Mouse (Mus musculus): Measurements from ENCODE around the gene Actrt3. TPM values are rescaled to one million over a fixed set of nuclear protein-coding genes. Genes with fewer than 3 reads are reported as not detected.

Gene Actrt3
- polyA plus RNA-seq, 1 experiment from 2014 or later, result not detected

DNA sequence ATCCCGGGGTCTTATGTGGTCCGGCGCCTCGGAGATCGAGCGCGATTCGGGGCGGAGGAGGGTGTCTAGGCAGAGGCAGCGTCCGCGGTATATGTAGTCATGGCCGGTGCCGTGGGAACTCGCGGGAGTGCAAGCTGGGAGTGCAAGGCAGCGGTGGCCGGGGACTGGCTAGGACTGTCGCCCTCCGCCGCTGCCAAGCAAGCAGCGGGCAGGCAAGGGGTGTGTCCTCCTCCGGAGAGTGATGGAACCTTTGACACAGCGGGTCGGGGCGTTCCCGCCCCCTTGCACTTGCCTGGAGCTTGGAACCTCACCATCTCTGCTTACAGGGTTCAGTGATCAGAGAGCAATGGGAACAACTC lies 3.0 kb upstream of the Actrt3 start:
- WGBS, result under 1% methylated on average over 27 of the region's 27 CpGs
- Histone ChIP-seq H3K27ac (peak overlapping the region; percentile 98), H3K4me2 (peak overlapping the region; percentile 92), H3K4me1 (replicated peaks) (peaks cover 13% of the 10 kb centered on the region), H3K27me3 (0 out of 2 replicates have a peak, but pooled peaks cover 9% of the 10 kb centered on the region), H3K36me3 (peaks cover 22% of the 10 kb centered on the region), H3K9me3 (replicated peaks) (no peaks in the 10 kb centered on the region), H3K9ac (peak overlapping the region; percentile 87), H3K4me3 (peak overlapping the region; percentile 76)
- peak; percentile 45 for ATAC-seq (replicated peaks; ENCODE audit: insufficient number of reproducible peaks, insufficient read depth, low FRiP score, low read depth)

DNA sequence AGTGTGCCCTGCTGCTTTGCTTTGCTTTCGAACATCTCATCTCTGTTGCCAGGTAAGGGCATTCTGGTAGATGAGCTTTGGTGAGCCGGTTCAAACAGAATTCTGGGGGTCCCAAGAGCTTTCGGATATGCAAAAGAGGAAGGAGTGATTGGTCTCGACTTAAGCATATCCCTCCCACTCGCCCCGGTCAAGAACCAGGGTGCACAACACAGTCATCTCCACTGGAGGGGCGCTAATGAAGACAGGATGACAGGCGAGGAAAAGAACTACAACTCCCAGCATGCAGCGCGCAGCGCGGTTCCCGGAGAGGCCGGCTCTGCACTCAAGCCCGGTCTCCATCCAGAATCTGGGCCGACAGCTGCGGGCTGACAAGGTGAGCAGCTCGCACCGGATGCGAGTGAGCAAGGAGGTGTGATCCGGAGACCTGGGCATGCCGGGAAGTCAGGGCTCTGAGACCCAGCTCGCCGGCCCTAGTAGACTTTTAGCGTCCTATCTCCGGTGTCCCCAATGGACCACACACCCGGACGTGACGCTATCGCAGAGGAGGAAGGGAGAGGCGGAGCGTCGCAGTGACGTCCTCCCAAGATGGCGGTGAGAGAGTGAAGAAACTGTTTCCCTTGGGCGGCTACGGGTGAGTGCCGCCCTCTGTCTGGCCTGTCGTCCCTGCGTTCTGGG lies 2.5 kb upstream of the Actrt3 start, which contains the start of gene Mynn:
Gene Mynn, plus strand, starts transcription at position 1 of the 675 bp plus-strand sequence.
- Histone ChIP-seq H3K9me3 (replicated peaks) (no peaks in the 10 kb centered on the region), H3K4me3 (peak within 1 kb of the TSS; percentile 76), H3K4me1 (replicated peaks) (peaks cover 13% of the 10 kb centered on the region), H3K27me3 (0 out of 2 replicates have a peak, but pooled peaks cover 9% of the 10 kb centered on the region), H3K36me3 (peaks cover 17% of the 10 kb centered on the region), H3K9ac (peak within 1 kb of the TSS; percentile 87), H3K27ac (peak within 1 kb of the TSS; percentile 98), H3K4me2 (peak within 1 kb of the TSS; percentile 92)
- under 1% methylated on average over 40 of the region's 40 CpGs for WGBS
- ATAC-seq (replicated peaks; ENCODE audit: insufficient number of reproducible peaks, insufficient read depth, low FRiP score, low read depth), result peak; percentile 92

DNA sequence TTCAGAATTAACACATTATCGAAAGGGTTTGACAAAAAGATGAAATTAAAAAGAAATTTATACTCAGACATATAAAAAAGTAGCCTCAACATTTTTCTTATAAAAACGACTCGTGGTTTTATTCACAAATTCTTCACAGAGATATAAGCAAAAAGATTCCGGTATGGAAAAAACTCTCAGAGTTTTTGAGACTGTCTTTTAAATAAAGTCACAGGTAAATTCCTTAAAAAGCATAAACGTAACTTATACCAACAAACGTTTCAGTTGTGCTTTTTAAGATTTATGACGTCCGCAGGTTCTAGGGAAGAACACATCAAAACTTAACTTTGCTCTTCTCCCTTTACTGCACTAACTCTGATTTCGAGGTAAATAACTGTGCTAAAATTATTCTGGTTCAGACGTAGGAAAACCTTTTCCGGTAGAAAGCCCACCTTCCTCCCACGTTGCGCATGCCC lies 1.9 kb upstream of the Actrt3 start:
- ATAC-seq (replicated peaks; ENCODE audit: insufficient number of reproducible peaks, insufficient read depth, low FRiP score, low read depth), result no peak
- H3K27me3 ChIP-seq, result 0 out of 2 replicates have a peak, but pooled peaks cover 12% of the 10 kb centered on the region
- no peaks in the 10 kb centered on the region for H3K9me3 ChIP-seq (replicated peaks)
- peak overlapping the region; percentile 76 for H3K4me3 ChIP-seq
- peak overlapping the region; percentile 92 for H3K4me2 ChIP-seq
- H3K36me3 ChIP-seq, result peaks cover 15% of the 10 kb centered on the region
- H3K9ac ChIP-seq, result peak overlapping the region; percentile 87
- H3K27ac ChIP-seq, result peak overlapping the region; percentile 98
- peaks cover 13% of the 10 kb centered on the region for H3K4me1 ChIP-seq (replicated peaks)
- under 1% methylated on average over 13 of the region's 13 CpGs for WGBS

DNA sequence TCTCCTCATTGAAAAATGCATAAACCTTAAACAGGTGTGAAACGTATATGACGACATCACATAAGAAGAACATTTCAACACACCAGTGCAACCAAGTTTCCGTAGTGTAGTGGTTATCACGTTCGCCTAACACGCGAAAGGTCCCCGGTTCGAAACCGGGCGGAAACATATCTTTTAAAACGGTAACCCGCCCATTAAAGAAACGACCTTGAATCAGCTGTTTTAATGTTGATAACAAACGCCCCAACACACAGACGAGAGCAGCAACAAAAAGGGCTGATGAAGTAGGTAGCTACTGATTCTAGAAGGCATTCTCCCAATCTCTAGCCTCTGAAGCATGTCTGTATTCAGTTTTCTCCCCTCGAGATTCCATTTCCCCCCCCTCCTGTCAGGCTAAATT lies 1.4 kb upstream of the Actrt3 start:
- Histone ChIP-seq H3K9me3 (replicated peaks) (no peaks in the 10 kb centered on the region), H3K27me3 (0 out of 2 replicates have a peak, but pooled peaks cover 13% of the 10 kb centered on the region), H3K36me3 (peaks cover 12% of the 10 kb centered on the region), H3K4me2 (peak overlapping the region; percentile 92), H3K4me3 (peak overlapping the region; percentile 76), H3K27ac (peak overlapping the region; percentile 98), H3K4me1 (replicated peaks) (peaks cover 13% of the 10 kb centered on the region), H3K9ac (no peak overlapping the region)
- ATAC-seq (replicated peaks; ENCODE audit: insufficient number of reproducible peaks, insufficient read depth, low FRiP score, low read depth), result no peak
- under 1% methylated on average over 17 of the region's 17 CpGs for WGBS

DNA sequence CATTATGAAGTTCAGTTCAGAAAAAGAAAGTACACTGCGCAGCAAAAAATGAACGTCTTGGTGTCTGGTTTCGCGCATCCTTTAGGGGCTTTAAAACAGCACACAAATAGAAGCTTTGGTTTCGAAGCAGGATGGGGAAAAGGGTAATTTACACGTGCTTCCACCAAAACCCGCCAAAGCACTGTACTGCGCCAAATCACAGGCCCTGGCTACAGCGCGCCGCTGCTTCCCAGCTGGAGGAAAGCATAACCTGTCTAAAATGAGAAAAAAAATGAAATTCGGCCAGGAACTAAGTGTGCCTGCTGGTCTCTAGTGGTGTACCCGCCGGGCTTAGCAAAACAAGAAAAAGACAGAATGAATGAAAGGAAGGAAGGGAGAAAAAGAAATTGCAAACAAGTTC lies 978 bp upstream of the Actrt3 start:
- no peak for ATAC-seq (replicated peaks; ENCODE audit: insufficient number of reproducible peaks, insufficient read depth, low FRiP score, low read depth)
- Histone ChIP-seq H3K4me2 (peak overlapping the region; percentile 92), H3K9me3 (replicated peaks) (no peaks in the 10 kb centered on the region), H3K9ac (peak overlapping the region; percentile 10; the same call in 1 of the 2 replicates), H3K27ac (peak overlapping the region; percentile 44), H3K4me1 (replicated peaks) (peaks cover 17% of the 10 kb centered on the region), H3K4me3 (peak overlapping the region; percentile 76), H3K36me3 (peaks cover 8% of the 10 kb centered on the region; the same call in 1 of the 2 replicates), H3K27me3 (0 out of 2 replicates have a peak, but pooled peaks cover 13% of the 10 kb centered on the region)
- 2% methylated on average over 14 of the region's 14 CpGs for WGBS

DNA sequence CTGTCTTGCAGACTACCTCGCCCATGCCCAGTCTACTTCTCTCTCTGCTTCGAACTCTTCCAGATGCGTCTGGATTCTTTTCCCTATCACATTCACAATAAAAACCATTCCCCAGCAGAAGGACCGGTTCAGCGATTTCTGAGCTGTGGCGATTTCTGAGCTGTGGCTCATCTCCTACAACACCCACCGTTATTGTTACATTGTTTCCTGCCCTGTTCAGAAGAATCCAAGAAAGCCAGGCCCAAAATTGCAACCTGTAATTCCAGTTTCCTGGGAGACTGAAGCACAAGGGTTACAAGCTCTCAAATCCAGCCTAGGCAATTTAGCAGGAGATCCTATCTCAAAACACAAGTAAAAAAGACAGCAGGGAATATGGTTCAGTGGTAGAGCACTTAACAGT lies 2.5 kb downstream of the Actrt3 start:
- Histone ChIP-seq H3K4me1 (replicated peaks) (peaks cover 13% of the 10 kb centered on the region), H3K36me3 (no peaks in the 10 kb centered on the region), H3K27ac (no peak overlapping the region), H3K4me3 (no peak overlapping the region), H3K9ac (no peak overlapping the region), H3K9me3 (replicated peaks) (no peaks in the 10 kb centered on the region), H3K4me2 (no peak overlapping the region), H3K27me3 (0 out of 2 replicates have a peak, but pooled peaks cover 13% of the 10 kb centered on the region)
- no peak for ATAC-seq (replicated peaks; ENCODE audit: insufficient number of reproducible peaks, insufficient read depth, low FRiP score, low read depth)
- WGBS, result 78% methylated on average over 7 of the region's 7 CpGs

DNA sequence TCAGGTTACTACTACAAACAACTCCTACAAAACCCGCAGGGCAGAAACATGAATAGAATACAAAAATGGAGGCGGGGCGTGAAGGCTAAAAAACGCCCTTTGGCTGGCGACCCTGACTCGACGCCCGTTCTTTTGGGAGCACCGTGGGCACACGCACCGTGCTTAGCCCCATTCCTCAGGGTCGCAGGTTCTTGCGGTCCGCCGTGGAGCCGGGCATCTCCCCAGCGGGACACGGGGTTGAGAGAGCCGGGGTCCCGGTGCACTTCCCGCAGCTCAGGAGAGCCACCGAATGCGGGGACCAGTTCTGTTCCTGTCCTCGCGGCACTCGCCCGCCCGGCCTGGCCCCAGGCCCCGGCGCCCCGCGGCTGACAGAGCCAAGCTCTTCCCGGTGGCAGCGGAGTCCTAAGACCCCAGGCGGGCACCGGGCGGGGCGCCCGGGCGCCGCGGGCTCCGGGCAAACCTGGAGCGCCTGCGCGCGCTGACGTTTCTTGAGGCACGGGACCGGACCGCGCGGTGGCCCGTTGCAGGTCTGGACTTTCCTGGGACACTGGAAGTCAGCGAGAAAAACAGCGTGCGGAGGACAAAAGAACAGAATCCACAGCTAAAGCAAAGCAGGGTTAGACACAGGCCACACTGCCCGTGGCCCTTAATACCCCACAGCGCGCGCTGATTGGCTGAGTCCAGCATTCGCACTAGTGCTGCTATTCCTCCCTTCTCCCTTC lies 4.5 kb downstream of the Actrt3 start:
- Histone ChIP-seq H3K9me3 (replicated peaks) (no peaks in the 10 kb centered on the region), H3K4me3 (peak overlapping the region; percentile 86), H3K4me2 (peak overlapping the region; percentile 80), H3K4me1 (replicated peaks) (peaks cover 13% of the 10 kb centered on the region), H3K27me3 (0 out of 2 replicates have a peak, but pooled peaks cover 13% of the 10 kb centered on the region), H3K27ac (peak overlapping the region; percentile 48; the same call in 1 of the 2 replicates), H3K36me3 (no peaks in the 10 kb centered on the region), H3K9ac (peak overlapping the region; percentile 78)
- under 1% methylated on average over 62 of the region's 62 CpGs for WGBS
- ATAC-seq (replicated peaks; ENCODE audit: insufficient number of reproducible peaks, insufficient read depth, low FRiP score, low read depth), result peak; percentile 59

DNA sequence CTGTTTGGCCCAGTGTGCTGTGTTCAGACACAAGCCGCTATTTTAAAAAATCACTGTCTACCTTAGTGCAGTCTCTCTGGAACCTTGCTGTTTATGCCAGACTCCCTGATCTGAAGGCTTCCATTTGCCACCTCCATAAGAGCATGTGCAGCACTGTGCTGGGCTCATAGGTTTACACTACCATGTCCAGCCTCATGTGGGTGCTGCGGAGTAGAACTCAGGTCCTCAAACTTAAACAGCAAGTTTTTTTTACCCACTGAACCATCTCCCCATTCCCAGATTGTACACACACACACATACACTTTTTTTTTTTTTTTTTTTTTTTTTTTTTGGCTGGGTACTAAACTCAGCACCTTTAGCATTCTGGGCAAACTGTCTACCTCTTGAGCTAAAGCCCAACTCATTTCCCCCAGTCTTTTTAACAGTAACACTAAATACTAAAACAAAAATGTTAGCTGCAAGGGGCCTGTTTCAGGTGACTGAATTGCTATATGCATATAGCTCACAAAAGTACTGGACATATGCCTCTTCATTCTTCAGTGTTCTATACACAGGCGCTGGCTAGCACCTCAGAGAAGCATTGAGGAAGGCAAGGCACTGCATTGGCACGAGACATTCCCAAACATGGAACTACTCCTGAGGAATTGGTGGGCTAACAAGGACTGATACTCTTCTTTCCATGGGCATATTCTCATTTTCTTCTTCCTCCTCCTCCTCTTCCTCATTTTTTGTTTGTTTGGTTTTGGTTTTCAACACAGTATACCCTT lies 5.8 kb downstream of the Actrt3 start:
- H3K9ac ChIP-seq, result no peak overlapping the region
- H3K4me2 ChIP-seq, result no peak overlapping the region
- no peaks in the 10 kb centered on the region for H3K36me3 ChIP-seq
- no peak overlapping the region for H3K27ac ChIP-seq
- peaks cover 6% of the 10 kb centered on the region; the same call in 1 of the 2 replicates for H3K4me1 ChIP-seq (replicated peaks)
- 0 out of 2 replicates have a peak, but pooled peaks cover 13% of the 10 kb centered on the region for H3K27me3 ChIP-seq
- WGBS, result 76% methylated on average over 4 of the region's 4 CpGs
- no peak overlapping the region for H3K4me3 ChIP-seq
- no peaks in the 10 kb centered on the region for H3K9me3 ChIP-seq (replicated peaks)
- ATAC-seq (replicated peaks; ENCODE audit: insufficient number of reproducible peaks, insufficient read depth, low FRiP score, low read depth), result no peak

DNA sequence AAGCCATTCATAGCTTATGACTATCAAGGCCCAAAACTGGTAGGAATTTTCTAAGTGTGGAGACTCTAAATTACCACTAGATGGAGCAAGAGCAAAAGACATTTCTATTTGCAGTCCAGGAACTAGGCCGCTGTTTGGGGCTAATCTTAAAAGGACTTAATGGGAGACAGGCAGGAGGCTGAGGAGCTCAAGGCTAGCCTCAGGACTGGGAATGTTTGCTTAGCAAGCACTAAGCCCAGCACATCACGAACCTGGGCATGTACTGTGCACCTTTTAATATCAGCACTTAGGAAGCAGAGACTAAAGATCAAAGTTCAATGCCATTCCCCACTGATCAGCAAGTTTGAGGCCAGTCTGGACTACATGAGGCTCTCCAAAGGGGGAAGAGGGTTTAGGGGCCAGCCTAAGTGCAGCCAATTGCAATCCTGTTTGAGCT lies 7.3 kb downstream of the Actrt3 start:
- 1% methylated on average over 2 of the region's 2 CpGs for WGBS
- no peak overlapping the region for H3K4me2 ChIP-seq
- no peak overlapping the region for H3K4me3 ChIP-seq
- H3K27ac ChIP-seq, result no peak overlapping the region
- 0 out of 2 replicates have a peak, but pooled peaks cover 4% of the 10 kb centered on the region for H3K27me3 ChIP-seq
- peaks cover 6% of the 10 kb centered on the region; the same call in 1 of the 2 replicates for H3K4me1 ChIP-seq (replicated peaks)
- ATAC-seq (replicated peaks; ENCODE audit: insufficient number of reproducible peaks, insufficient read depth, low FRiP score, low read depth), result no peak
- H3K9me3 ChIP-seq (replicated peaks), result no peaks in the 10 kb centered on the region
- H3K9ac ChIP-seq, result no peak overlapping the region
- no peaks in the 10 kb centered on the region for H3K36me3 ChIP-seq

DNA sequence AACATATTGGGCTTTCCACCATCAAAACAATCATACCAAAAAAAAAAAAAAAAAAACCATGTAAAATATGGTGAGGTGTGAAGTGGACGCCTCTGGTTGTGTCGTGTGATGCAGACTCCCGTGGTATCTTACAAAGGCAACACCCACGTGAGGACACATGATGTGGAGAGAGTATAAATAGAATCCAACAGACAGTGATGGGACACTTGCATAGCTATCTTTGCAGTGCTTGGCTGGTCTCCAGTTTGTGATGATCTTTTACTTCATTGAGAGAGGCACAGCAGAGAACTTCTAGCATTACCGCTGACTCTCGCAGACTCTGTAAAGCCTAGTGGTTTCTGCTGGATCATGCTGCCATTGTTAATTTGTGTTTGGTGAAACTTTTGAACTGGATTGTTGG lies 10.9 kb downstream of the Actrt3 start:
- Histone ChIP-seq H3K4me2 (no peak overlapping the region), H3K36me3 (no peaks in the 10 kb centered on the region), H3K4me3 (no peak overlapping the region), H3K27me3 (no peaks in the 10 kb centered on the region), H3K9ac (no peak overlapping the region), H3K4me1 (replicated peaks) (no peaks in the 10 kb centered on the region), H3K27ac (no peak overlapping the region), H3K9me3 (replicated peaks) (no peaks in the 10 kb centered on the region)
- ATAC-seq (replicated peaks; ENCODE audit: insufficient number of reproducible peaks, insufficient read depth, low FRiP score, low read depth), result 0 out of 2 replicates have a peak, but pooled peaks have one; percentile 27
- 45% methylated on average over 6 of the region's 6 CpGs for WGBS

DNA sequence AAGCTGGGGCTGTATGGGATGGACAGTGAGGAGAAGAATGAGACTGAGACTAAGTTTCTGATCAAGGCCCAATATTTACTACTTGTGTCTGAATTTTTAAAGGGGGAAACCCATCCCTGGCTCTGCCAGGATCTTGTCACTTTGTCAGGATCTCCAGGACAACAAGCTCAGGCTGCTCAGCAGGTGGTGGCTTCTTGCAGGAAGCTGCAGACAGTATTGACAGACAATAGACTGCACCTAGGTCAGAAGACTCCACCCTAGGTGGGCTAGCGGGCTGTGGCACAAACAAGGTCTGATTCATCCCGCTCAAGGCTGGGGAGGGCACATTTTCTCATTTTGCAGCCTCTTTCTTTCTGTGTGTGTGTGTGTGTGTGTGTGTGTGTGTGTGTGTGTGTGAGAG lies 26.2 kb downstream of the Actrt3 start:
- Histone ChIP-seq H3K36me3 (no peaks in the 10 kb centered on the region), H3K4me2 (no peak overlapping the region), H3K4me3 (no peak overlapping the region), H3K9me3 (replicated peaks) (no peaks in the 10 kb centered on the region), H3K27me3 (no peaks in the 10 kb centered on the region), H3K27ac (no peak overlapping the region), H3K4me1 (replicated peaks) (no peaks in the 10 kb centered on the region), H3K9ac (no peak overlapping the region)
- WGBS, result 20% methylated on average over 2 of the region's 2 CpGs
- no peak for ATAC-seq (replicated peaks; ENCODE audit: insufficient number of reproducible peaks, insufficient read depth, low FRiP score, low read depth)

Data from heart, embryonic 15.5 days (tissue).